Mouse (Mus musculus): ENCODE measurements at regions not wholly inside any gene's neighbourhood (a gene's known extent, or its start where the extent isn't known, plus 50 kb on each side); places are given as distances from the start of the nearest gene placed in this dataset.

- Histone ChIP-seq H3K27ac (replicated peaks; ENCODE audit: insufficient read depth, low read depth, low read length) (no peak overlapping the region), H3K36me3 (ENCODE audit: control insufficient read depth, insufficient read depth, low read length) (no peaks in the 10 kb centered on the region), H3K4me1 (ENCODE audit: control insufficient read depth, insufficient read depth, low read length) (no peaks in the 10 kb centered on the region), H3K79me2 (ENCODE audit: control insufficient read depth, insufficient read depth, low read length) (no peaks in the 10 kb centered on the region), H3K9ac (ENCODE audit: low read depth, low read length) (no peak overlapping the region), H3K4me3 (ENCODE audit: insufficient read depth, low read depth, low read length) (no peak overlapping the region), H3K27me3 (ENCODE audit: control insufficient read depth, insufficient read depth, low read length) (no peaks in the 10 kb centered on the region)
- 72% methylated on average over 2 of the region's 2 CpGs for WGBS
- DNase-seq (ENCODE audit: extremely low read depth, low read depth, low spot score): no peak
- TF ChIP-seq POLR2A (IDR thresholded peaks at IDR 0.05; ENCODE audit: extremely low read depth, insufficient read depth, low read length): no peak
- TF ChIP-seq CTCF (IDR thresholded peaks at IDR 0.05; ENCODE audit: low read depth, low read length): no peak
These were observed 64.7 kb upstream of the Ppp1r3a start for GRCm38 (mm10) chr6:14819798-14820197.

- Histone ChIP-seq H3K27ac (replicated peaks; ENCODE audit: insufficient read depth, low read depth, low read length) (no peak overlapping the region), H3K79me2 (ENCODE audit: control insufficient read depth, insufficient read depth, low read length) (no peaks in the 10 kb centered on the region), H3K36me3 (ENCODE audit: control insufficient read depth, insufficient read depth, low read length) (no peaks in the 10 kb centered on the region), H3K4me3 (ENCODE audit: insufficient read depth, low read depth, low read length) (no peak overlapping the region), H3K9ac (ENCODE audit: low read depth, low read length) (no peak overlapping the region), H3K4me1 (ENCODE audit: control insufficient read depth, insufficient read depth, low read length) (no peaks in the 10 kb centered on the region), H3K27me3 (ENCODE audit: control insufficient read depth, insufficient read depth, low read length) (no peaks in the 10 kb centered on the region)
- TF ChIP-seq POLR2A (IDR thresholded peaks at IDR 0.05; ENCODE audit: extremely low read depth, insufficient read depth, low read length): no peak
- no peak for TF ChIP-seq CTCF (IDR thresholded peaks at IDR 0.05; ENCODE audit: low read depth, low read length)
- no peak for DNase-seq (ENCODE audit: extremely low read depth, low read depth, low spot score)
These were observed 69.7 kb upstream of the Ppp1r3a start for GRCm38 (mm10) chr6:14824777-14825176.

- Histone ChIP-seq H3K79me2 (ENCODE audit: control insufficient read depth, insufficient read depth, low read length) (no peaks in the 10 kb centered on the region), H3K27me3 (ENCODE audit: control insufficient read depth, insufficient read depth, low read length) (no peaks in the 10 kb centered on the region), H3K4me3 (ENCODE audit: insufficient read depth, low read depth, low read length) (no peak overlapping the region), H3K36me3 (ENCODE audit: control insufficient read depth, insufficient read depth, low read length) (no peaks in the 10 kb centered on the region), H3K9ac (ENCODE audit: low read depth, low read length) (no peak overlapping the region), H3K27ac (replicated peaks; ENCODE audit: insufficient read depth, low read depth, low read length) (no peak overlapping the region), H3K4me1 (ENCODE audit: control insufficient read depth, insufficient read depth, low read length) (no peaks in the 10 kb centered on the region; the same call in 1 of the 2 replicates)
- TF ChIP-seq CTCF (IDR thresholded peaks at IDR 0.05; ENCODE audit: low read depth, low read length) (0 out of 2 replicates have a peak, but pooled peaks have one; percentile 7), POLR2A (IDR thresholded peaks at IDR 0.05; ENCODE audit: extremely low read depth, insufficient read depth, low read length) (no peak)
- 3% methylated on average over 2 of the region's 2 CpGs for WGBS
- DNase-seq (ENCODE audit: extremely low read depth, low read depth, low spot score): peak; percentile 35
These were observed 62.2 kb upstream of the Foxp2 start for GRCm38 (mm10) chr6:14838910-14839309.
